In genomic region chr14:77456066-77456465, GRCm38 (mm10) we compare ENCODE assay signal across 16 mouse cellular contexts.
DNase-seq lines count a peak whose midpoint lies in the region; ATAC-seq lines count a peak whose summit lies in the region.
"Had no signal": no experiment of that assay in that cellular context is flagged by ENCODE, and none has a peak within 500 bp of the region (broad histone marks: within the 10 kb centered on the region; RNA-seq: fewer than 3 reads in every experiment).

No protein-coding gene starts in this region.

- no peaks in the 10 kb centered on the region for H3K36me3 ChIP-seq in forebrain, embryonic 15.5 days
- no peaks in the 10 kb centered on the region for H3K36me3 ChIP-seq in forebrain, embryonic 16.5 days (ENCODE audit: control insufficient read depth, insufficient read depth)
- no peaks in the 10 kb centered on the region for H3K36me3 ChIP-seq in midbrain, embryonic 14.5 days (ENCODE audit: control insufficient read depth, insufficient read depth, low read length)
- H3K36me3 ChIP-seq in midbrain, embryonic 13.5 days, result no peaks in the 10 kb centered on the region
- no peaks in the 10 kb centered on the region for H3K36me3 ChIP-seq in embryonic facial prominence, embryonic 14.5 days (ENCODE audit: control insufficient read depth, insufficient read depth, low read length)
- no peaks in the 10 kb centered on the region for H3K36me3 ChIP-seq in liver, embryonic 11.5 days (ENCODE audit: control insufficient read depth, insufficient read depth, low read length)
- H3K36me3 ChIP-seq: heart, embryonic 15.5 days had no signal

- no peak overlapping the region for H3K4me2 ChIP-seq in forebrain, embryonic 15.5 days (replicated peaks)
- H3K4me2 ChIP-seq in forebrain, embryonic 16.5 days (ENCODE audit: low read length), result no peak overlapping the region
- H3K4me2 ChIP-seq in midbrain, embryonic 14.5 days (ENCODE audit: low read length), result no peak overlapping the region
- H3K4me2 ChIP-seq in midbrain, embryonic 13.5 days (replicated peaks), result no peak overlapping the region
- no peak overlapping the region for H3K4me2 ChIP-seq in embryonic facial prominence, embryonic 14.5 days (ENCODE audit: low read depth, low read length)
- H3K4me2 ChIP-seq in liver, embryonic 11.5 days, result no peak overlapping the region
- H3K4me2 ChIP-seq: forebrain, embryonic 13.5 days; heart, embryonic 11.5 days; heart, embryonic 15.5 days; hindbrain, embryonic 14.5 days had no signal

- peaks cover 28% of the 10 kb centered on the region for H3K4me1 ChIP-seq in forebrain, embryonic 15.5 days
- H3K4me1 ChIP-seq in forebrain, embryonic 16.5 days (replicated peaks; ENCODE audit: control insufficient read depth, insufficient read depth, low read length), result peaks cover 15% of the 10 kb centered on the region
- H3K4me1 ChIP-seq in midbrain, embryonic 14.5 days (ENCODE audit: control insufficient read depth, insufficient read depth, low read length), result 0 out of 2 replicates have a peak, but pooled peaks cover 5% of the 10 kb centered on the region
- peaks cover 10% of the 10 kb centered on the region for H3K4me1 ChIP-seq in midbrain, embryonic 13.5 days (replicated peaks)
- peaks cover 11% of the 10 kb centered on the region for H3K4me1 ChIP-seq in embryonic facial prominence, embryonic 14.5 days (ENCODE audit: control insufficient read depth, insufficient read depth, low read length)
- no peaks in the 10 kb centered on the region for H3K4me1 ChIP-seq in liver, embryonic 11.5 days (replicated peaks; ENCODE audit: control insufficient read depth, insufficient read depth, low read length)

- H3K4me3 ChIP-seq in forebrain, embryonic 15.5 days, result no peak overlapping the region
- H3K4me3 ChIP-seq in forebrain, embryonic 16.5 days (replicated peaks; ENCODE audit: low read length), result no peak overlapping the region
- no peak overlapping the region for H3K4me3 ChIP-seq in midbrain, embryonic 14.5 days (replicated peaks; ENCODE audit: low read depth, low read length)
- H3K4me3 ChIP-seq in midbrain, embryonic 13.5 days (replicated peaks), result no peak overlapping the region
- no peak overlapping the region for H3K4me3 ChIP-seq in embryonic facial prominence, embryonic 14.5 days (ENCODE audit: low read depth, low read length)
- H3K4me3 ChIP-seq in liver, embryonic 11.5 days (ENCODE audit: low read depth, low read length), result no peak overlapping the region
- H3K4me3 ChIP-seq: forebrain, embryonic 13.5 days; heart, adult 2 months; heart, embryonic 15.5 days had no signal

- H3K9ac ChIP-seq in forebrain, embryonic 15.5 days (replicated peaks), result no peak overlapping the region
- no peak overlapping the region for H3K9ac ChIP-seq in forebrain, embryonic 16.5 days (replicated peaks; ENCODE audit: low read depth, low read length)
- H3K9ac ChIP-seq in midbrain, embryonic 14.5 days (replicated peaks; ENCODE audit: low read length), result no peak overlapping the region
- no peak overlapping the region for H3K9ac ChIP-seq in midbrain, embryonic 13.5 days (replicated peaks)
- no peak overlapping the region for H3K9ac ChIP-seq in embryonic facial prominence, embryonic 14.5 days (ENCODE audit: low read depth, low read length)
- no peak overlapping the region for H3K9ac ChIP-seq in liver, embryonic 11.5 days (ENCODE audit: low read depth, low read length)
- H3K9ac ChIP-seq: forebrain, embryonic 13.5 days; heart, embryonic 15.5 days; hindbrain, embryonic 14.5 days had no signal

- 58% methylated on average over 3 of the region's 3 CpGs for WGBS in forebrain, embryonic 15.5 days
- 53% methylated on average over 3 of the region's 3 CpGs for WGBS in forebrain, embryonic 16.5 days
- WGBS in midbrain, embryonic 14.5 days, result 50% methylated on average over 3 of the region's 3 CpGs
- 59% methylated on average over 3 of the region's 3 CpGs for WGBS in midbrain, embryonic 13.5 days
- WGBS in embryonic facial prominence, embryonic 14.5 days, result 66% methylated on average over 3 of the region's 3 CpGs
- WGBS in liver, embryonic 11.5 days, result 45% methylated on average over 3 of the region's 3 CpGs

- peak; percentile 60 for DNase-seq in midbrain, embryonic 14.5 days
- peak; percentile 31 for DNase-seq in embryonic facial prominence, embryonic 14.5 days (ENCODE audit: low spot score)
- DNase-seq in liver, embryonic 11.5 days (ENCODE audit: low spot score), result no peak
- DNase-seq: adrenal gland, adult 8-10 months; adrenal gland, postnatal 36 days; gastrocnemius, postnatal 10 days; heart, adult 2 months; heart, postnatal 14 days had no signal

- H3K27me3 ChIP-seq in forebrain, embryonic 15.5 days, result no peaks in the 10 kb centered on the region
- no peaks in the 10 kb centered on the region for H3K27me3 ChIP-seq in forebrain, embryonic 16.5 days (replicated peaks; ENCODE audit: control insufficient read depth, insufficient read depth, low read length)
- no peaks in the 10 kb centered on the region for H3K27me3 ChIP-seq in midbrain, embryonic 14.5 days (ENCODE audit: control insufficient read depth, insufficient read depth, low read length)
- no peaks in the 10 kb centered on the region for H3K27me3 ChIP-seq in midbrain, embryonic 13.5 days
- H3K27me3 ChIP-seq in embryonic facial prominence, embryonic 14.5 days (replicated peaks; ENCODE audit: control insufficient read depth, insufficient read depth, low read length), result no peaks in the 10 kb centered on the region
- H3K27me3 ChIP-seq in liver, embryonic 11.5 days (replicated peaks; ENCODE audit: control insufficient read depth, insufficient read depth, low read length), result no peaks in the 10 kb centered on the region
- H3K27me3 ChIP-seq: forebrain, embryonic 13.5 days; heart, embryonic 15.5 days had no signal

- 0 out of 2 replicates have a peak, but pooled peaks have one; percentile 46 for ATAC-seq in forebrain, embryonic 15.5 days (replicated peaks)
- no peak for ATAC-seq in forebrain, embryonic 16.5 days
- no peak for ATAC-seq in midbrain, embryonic 14.5 days (ENCODE audit: low FRiP score, low TSS enrichment)
- ATAC-seq in midbrain, embryonic 13.5 days, result no peak
- no peak for ATAC-seq in embryonic facial prominence, embryonic 14.5 days (ENCODE audit: low read depth)
- ATAC-seq in liver, embryonic 11.5 days (replicated peaks; ENCODE audit: low FRiP score), result no peak
- ATAC-seq: intestine, embryonic 16.5 days had no signal

- H3K27ac ChIP-seq in forebrain, embryonic 15.5 days (replicated peaks), result no peak overlapping the region
- H3K27ac ChIP-seq in forebrain, embryonic 16.5 days (ENCODE audit: low read length), result no peak overlapping the region
- H3K27ac ChIP-seq in midbrain, embryonic 14.5 days (replicated peaks; ENCODE audit: low read depth, low read length), result no peak overlapping the region
- no peak overlapping the region for H3K27ac ChIP-seq in midbrain, embryonic 13.5 days
- no peak overlapping the region; the same call in 1 of the 2 replicates for H3K27ac ChIP-seq in embryonic facial prominence, embryonic 14.5 days (replicated peaks; ENCODE audit: low read depth, low read length)
- no peak overlapping the region for H3K27ac ChIP-seq in liver, embryonic 11.5 days (ENCODE audit: low read depth, low read length)
- H3K27ac ChIP-seq: forebrain, embryonic 13.5 days; heart, adult 2 months; heart, embryonic 15.5 days; hindbrain, embryonic 14.5 days had no signal

- no peaks in the 10 kb centered on the region for H3K9me3 ChIP-seq in forebrain, embryonic 15.5 days
- no peaks in the 10 kb centered on the region for H3K9me3 ChIP-seq in forebrain, embryonic 16.5 days (ENCODE audit: control insufficient read depth, low read length)
- no peaks in the 10 kb centered on the region for H3K9me3 ChIP-seq in midbrain, embryonic 14.5 days (ENCODE audit: control insufficient read depth, low read length)
- no peaks in the 10 kb centered on the region for H3K9me3 ChIP-seq in midbrain, embryonic 13.5 days
- no peaks in the 10 kb centered on the region for H3K9me3 ChIP-seq in embryonic facial prominence, embryonic 14.5 days (ENCODE audit: control insufficient read depth, low read length)
- no peaks in the 10 kb centered on the region for H3K9me3 ChIP-seq in liver, embryonic 11.5 days (ENCODE audit: control insufficient read depth, low read length)
- H3K9me3 ChIP-seq: forebrain, embryonic 13.5 days; heart, embryonic 15.5 days had no signal
